Mouse (Mus musculus) C2C12 (cell line): Measurements from ENCODE around the gene Etv5.

Source experiments
- CEBPB ChIP-seq: IDR thresholded peaks from one replicate; pipeline ENCODE4 v1.6.1; 2011; ENCODE audit warnings: low read depth, mild to moderate bottlenecking, control low read depth, moderate library complexity
- CTCF ChIP-seq: IDR thresholded peaks from one replicate; pipeline ENCODE4 v1.5.1; 2011; ENCODE audit not compliant: control insufficient read depth, insufficient read depth, insufficient read length
- MAX ChIP-seq: IDR thresholded peaks from one replicate; pipeline ENCODE4 v1.6.1; 2011; ENCODE audit warnings: mild to moderate bottlenecking, control low read depth
- MYOD1 ChIP-seq: IDR thresholded peaks from one replicate; pipeline ENCODE4 v1.6.1; 2011; ENCODE audit warnings: low read depth; ENCODE audit not compliant: control insufficient read depth, insufficient read length
- MYOG ChIP-seq: IDR thresholded peaks from one replicate; pipeline ENCODE4 v1.6.1; 2011; ENCODE audit not compliant: control insufficient read depth, insufficient read length; ENCODE audit errors: extremely low read depth
- USF1 ChIP-seq: IDR thresholded peaks from one replicate; pipeline ENCODE4 v1.6.1; 2011; ENCODE audit warnings: low read depth, mild to moderate bottlenecking, control low read depth, moderate library complexity

DNA sequence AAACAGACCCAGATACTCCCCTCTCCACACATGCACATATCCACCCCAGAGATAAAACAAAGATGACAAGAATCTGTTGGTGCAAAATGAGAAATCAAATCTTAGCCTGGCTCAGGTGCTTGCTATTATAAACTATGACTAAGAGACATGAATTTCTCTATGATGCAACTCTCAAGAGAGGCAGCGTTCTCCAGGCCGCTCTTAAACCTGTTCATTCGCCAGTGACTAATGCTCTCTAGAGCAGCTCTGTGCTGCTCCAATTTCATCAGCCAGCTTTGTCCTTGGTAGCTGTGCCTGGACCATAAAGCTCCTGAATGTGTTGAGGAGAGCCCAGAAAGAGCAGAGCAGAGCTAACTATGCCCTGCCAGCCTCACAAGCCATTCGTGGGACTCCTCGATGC lies 5.0 kb downstream of the Etv5 start:
- TF ChIP-seq USF1 (no peak), CTCF (no peak), MAX (no peak), MYOD1 (no peak), CEBPB (no peak), MYOG (no peak)
